Mouse (Mus musculus) G1E (cell line): ENCODE data around the gene Gabarapl1.

Source experiments
- CTCF ChIP-seq: IDR thresholded peaks from 2 replicates; pipeline ENCODE4 v1.5.1; 2012; ENCODE audit warnings: low read depth, low read length, inconsistent platforms, mixed read lengths
- GATA1 ChIP-seq: IDR thresholded peaks from 2 replicates; pipeline ENCODE4 v1.6.1; 2012; ENCODE audit warnings: borderline replicate concordance, low read length, inconsistent platforms, mixed read lengths
- POLR2AphosphoS5 ChIP-seq: IDR thresholded peaks from 2 replicates; pipeline ENCODE4 v1.6.1; 2012; ENCODE audit warnings: low read depth, low read length, inconsistent platforms; ENCODE audit not compliant: insufficient replicate concordance

DNA sequence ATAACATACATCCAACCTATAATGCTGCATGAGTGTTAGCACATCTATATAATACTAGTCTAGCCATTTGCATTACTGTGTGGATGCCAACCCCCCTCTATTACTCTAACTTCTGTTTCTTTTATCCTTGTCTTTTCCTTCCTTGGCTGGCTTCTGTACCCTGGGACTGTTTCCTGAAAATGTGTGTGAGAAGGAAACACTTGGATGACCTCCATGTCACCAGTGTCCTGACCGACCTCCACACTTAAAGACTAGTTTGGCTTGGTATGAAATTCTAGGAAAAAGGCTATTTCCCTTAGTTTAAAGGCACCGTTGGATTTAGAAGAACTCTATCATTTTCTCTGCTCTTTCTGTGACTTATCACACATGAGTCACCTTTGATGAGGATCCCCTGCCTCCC is 5.5 kb upstream of the Gabarapl1 start:
- no peak for TF ChIP-seq POLR2AphosphoS5
- TF ChIP-seq CTCF = no peak
- TF ChIP-seq GATA1 = no peak
